Mouse (Mus musculus): ENCODE measurements at regions not wholly inside any gene's neighbourhood (a gene's known extent, or its start where the extent isn't known, plus 50 kb on each side); places are given as distances from the start of the nearest gene placed in this dataset.

GRCm38 (mm10) chr12:58669914-58670635, 341.7 kb downstream of the Sec23a start:
- ATAC-seq (ENCODE audit: low FRiP score, low TSS enrichment) (no peak), DNase-seq (ENCODE audit: low spot score) (no peak)
- Histone ChIP-seq H3K9me3 (ENCODE audit: control insufficient read depth, low read length) (no peaks in the 10 kb centered on the region), H3K36me3 (ENCODE audit: control insufficient read depth, insufficient read depth, low read length) (no peaks in the 10 kb centered on the region), H3K4me2 (replicated peaks; ENCODE audit: low read depth) (no peak overlapping the region), H3K4me3 (ENCODE audit: low read depth, low read length) (no peak overlapping the region), H3K9ac (ENCODE audit: low read length) (no peak overlapping the region), H3K27ac (replicated peaks) (no peak overlapping the region), H3K4me1 (replicated peaks; ENCODE audit: control insufficient read depth, insufficient read depth) (no peaks in the 10 kb centered on the region), H3K27me3 (ENCODE audit: control insufficient read depth, insufficient read depth, low read length) (no peaks in the 10 kb centered on the region)
- no peak for TF ChIP-seq EP300 (optimal IDR thresholded peaks at IDR 0.05)
- no peak for TF ChIP-seq CTCF (IDR thresholded peaks at IDR 0.05; ENCODE audit: low read depth)
- 80% methylated on average over 3 of the region's 3 CpGs for WGBS

GRCm38 (mm10) chr12:58654530-58655056, 357.2 kb downstream of the Sec23a start:
- Histone ChIP-seq H3K27me3 (ENCODE audit: control insufficient read depth, insufficient read depth, low read length) (no peaks in the 10 kb centered on the region), H3K4me2 (replicated peaks; ENCODE audit: low read depth) (no peak overlapping the region), H3K36me3 (ENCODE audit: control insufficient read depth, insufficient read depth, low read length) (no peaks in the 10 kb centered on the region), H3K27ac (replicated peaks) (no peak overlapping the region), H3K4me3 (ENCODE audit: low read depth, low read length) (no peak overlapping the region), H3K9ac (ENCODE audit: low read length) (no peak overlapping the region), H3K4me1 (replicated peaks; ENCODE audit: control insufficient read depth, insufficient read depth) (no peaks in the 10 kb centered on the region), H3K9me3 (ENCODE audit: control insufficient read depth, low read length) (no peaks in the 10 kb centered on the region)
- TF ChIP-seq CTCF (IDR thresholded peaks at IDR 0.05; ENCODE audit: low read depth) (no peak), EP300 (optimal IDR thresholded peaks at IDR 0.05) (no peak)
- DNase-seq (ENCODE audit: low spot score) (no peak), ATAC-seq (ENCODE audit: low FRiP score, low TSS enrichment) (no peak)
- 95% methylated on average over 2 of the region's 2 CpGs for WGBS

- ATAC-seq (ENCODE audit: low FRiP score, low TSS enrichment) (no peak), DNase-seq (ENCODE audit: low spot score) (no peak)
- H3K36me3 ChIP-seq (ENCODE audit: control insufficient read depth, insufficient read depth, low read length), result no peaks in the 10 kb centered on the region
- no peaks in the 10 kb centered on the region for H3K4me1 ChIP-seq (replicated peaks; ENCODE audit: control insufficient read depth, insufficient read depth)
- H3K4me2 ChIP-seq (replicated peaks; ENCODE audit: low read depth), result no peak overlapping the region
- 62% methylated on average over 6 of the region's 6 CpGs for WGBS
- no peak overlapping the region for H3K4me3 ChIP-seq (ENCODE audit: low read depth, low read length)
- no peak for TF ChIP-seq EP300 (optimal IDR thresholded peaks at IDR 0.05)
- no peak for TF ChIP-seq CTCF (IDR thresholded peaks at IDR 0.05; ENCODE audit: low read depth)
- H3K27ac ChIP-seq (replicated peaks), result no peak overlapping the region
- no peak overlapping the region for H3K9ac ChIP-seq (ENCODE audit: low read length)
- H3K27me3 ChIP-seq (ENCODE audit: control insufficient read depth, insufficient read depth, low read length), result no peaks in the 10 kb centered on the region
- no peaks in the 10 kb centered on the region for H3K9me3 ChIP-seq (ENCODE audit: control insufficient read depth, low read length)
Observed at GRCm38 (mm10) chr12:58653751-58654150, 358.1 kb downstream of the Sec23a start.

- Histone ChIP-seq H3K27ac (replicated peaks) (no peak overlapping the region), H3K36me3 (ENCODE audit: control insufficient read depth, insufficient read depth, low read length) (no peaks in the 10 kb centered on the region), H3K4me3 (ENCODE audit: low read depth, low read length) (no peak overlapping the region), H3K4me2 (replicated peaks; ENCODE audit: low read depth) (no peak overlapping the region), H3K9ac (ENCODE audit: low read length) (no peak overlapping the region), H3K9me3 (ENCODE audit: control insufficient read depth, low read length) (no peaks in the 10 kb centered on the region), H3K4me1 (replicated peaks; ENCODE audit: control insufficient read depth, insufficient read depth) (no peaks in the 10 kb centered on the region), H3K27me3 (ENCODE audit: control insufficient read depth, insufficient read depth, low read length) (no peaks in the 10 kb centered on the region)
- DNase-seq (ENCODE audit: low spot score), result no peak
- 76% methylated on average over 6 of the region's 6 CpGs for WGBS
- no peak for ATAC-seq (ENCODE audit: low FRiP score, low TSS enrichment)
- TF ChIP-seq EP300 (optimal IDR thresholded peaks at IDR 0.05) (no peak), CTCF (IDR thresholded peaks at IDR 0.05; ENCODE audit: low read depth) (no peak)
Observed at GRCm38 (mm10) chr12:58653222-58653621, 358.6 kb downstream of the Sec23a start.

GRCm38 (mm10) chr12:58652701-58653100, 359.1 kb downstream of the Sec23a start:
- Histone ChIP-seq H3K4me1 (replicated peaks; ENCODE audit: control insufficient read depth, insufficient read depth) (no peaks in the 10 kb centered on the region), H3K9ac (ENCODE audit: low read length) (no peak overlapping the region), H3K4me3 (ENCODE audit: low read depth, low read length) (no peak overlapping the region), H3K27ac (replicated peaks) (no peak overlapping the region), H3K36me3 (ENCODE audit: control insufficient read depth, insufficient read depth, low read length) (no peaks in the 10 kb centered on the region), H3K27me3 (ENCODE audit: control insufficient read depth, insufficient read depth, low read length) (no peaks in the 10 kb centered on the region), H3K4me2 (replicated peaks; ENCODE audit: low read depth) (no peak overlapping the region), H3K9me3 (ENCODE audit: control insufficient read depth, low read length) (no peaks in the 10 kb centered on the region)
- WGBS, result 94% methylated on average over 4 of the region's 4 CpGs
- TF ChIP-seq CTCF (IDR thresholded peaks at IDR 0.05; ENCODE audit: low read depth) (no peak), EP300 (optimal IDR thresholded peaks at IDR 0.05) (no peak)
- no peak for ATAC-seq (ENCODE audit: low FRiP score, low TSS enrichment)
- no peak for DNase-seq (ENCODE audit: low spot score)

GRCm38 (mm10) chr12:58648322-58648721, 363.5 kb downstream of the Sec23a start:
- no peak for ATAC-seq (ENCODE audit: low FRiP score, low TSS enrichment)
- no peak for TF ChIP-seq EP300 (optimal IDR thresholded peaks at IDR 0.05)
- TF ChIP-seq CTCF (IDR thresholded peaks at IDR 0.05; ENCODE audit: low read depth), result no peak
- no peak overlapping the region for H3K9ac ChIP-seq (ENCODE audit: low read length)
- no peak overlapping the region for H3K4me2 ChIP-seq (replicated peaks; ENCODE audit: low read depth)
- H3K4me1 ChIP-seq (replicated peaks; ENCODE audit: control insufficient read depth, insufficient read depth), result no peaks in the 10 kb centered on the region
- WGBS, result 35% methylated on average over 4 of the region's 4 CpGs
- H3K27ac ChIP-seq (replicated peaks), result no peak overlapping the region
- DNase-seq (ENCODE audit: low spot score), result no peak
- no peaks in the 10 kb centered on the region for H3K27me3 ChIP-seq (ENCODE audit: control insufficient read depth, insufficient read depth, low read length)
- H3K4me3 ChIP-seq (ENCODE audit: low read depth, low read length), result no peak overlapping the region
- H3K36me3 ChIP-seq (ENCODE audit: control insufficient read depth, insufficient read depth, low read length), result no peaks in the 10 kb centered on the region
- no peaks in the 10 kb centered on the region for H3K9me3 ChIP-seq (ENCODE audit: control insufficient read depth, low read length)
